Mouse (Mus musculus) myocyte (in vitro differentiated cells): ENCODE results near the gene Rab19.

Experiments
- E2F4 ChIP-seq: IDR thresholded peaks from one replicate; pipeline ENCODE4 v1.6.1; 2011; ENCODE audit warnings: mild to moderate bottlenecking, control low read depth, moderate library complexity; ENCODE audit not compliant: insufficient read depth
- MAX ChIP-seq: IDR thresholded peaks from one replicate; pipeline ENCODE4 v1.6.1; 2011; ENCODE audit warnings: low read depth, mild to moderate bottlenecking, control low read depth
- MYOD1 ChIP-seq, 3 experiments: IDR thresholded peaks; one replicate each; pipeline ENCODE4 v1.6.1; 2011; ENCODE audit warnings: control low read depth in 2 of 3, low read depth in 2 of 3, mild to moderate bottlenecking in 2 of 3, moderate library complexity in 1 of 3; ENCODE audit not compliant: insufficient read length in 2 of 3, control insufficient read depth in 1 of 3
- MYOG ChIP-seq, 3 experiments: IDR thresholded peaks; one replicate each; pipeline ENCODE4 v1.6.1; 2011; ENCODE audit warnings: control low read depth in 2 of 3, low read depth in 2 of 3, mild to moderate bottlenecking in 2 of 3; ENCODE audit not compliant: insufficient read length in 2 of 3, control insufficient read depth in 1 of 3, insufficient read depth in 1 of 3
- POLR2A ChIP-seq: IDR thresholded peaks from one replicate; pipeline ENCODE4 v1.6.1; 2011; ENCODE audit warnings: low read depth, mild to moderate bottlenecking, control low read depth, moderate library complexity; ENCODE audit not compliant: insufficient read length
- POLR2AphosphoS2 ChIP-seq: IDR thresholded peaks from one replicate; pipeline ENCODE4 v1.6.1; 2011; ENCODE audit warnings: low read depth, control low read depth; ENCODE audit not compliant: insufficient read length
- SRF ChIP-seq: IDR thresholded peaks from one replicate; pipeline ENCODE4 v1.6.1; 2011; ENCODE audit warnings: low read depth; ENCODE audit not compliant: control insufficient read depth, insufficient read length
- TCF12 ChIP-seq: IDR thresholded peaks from one replicate; pipeline ENCODE4 v1.6.1; 2011; ENCODE audit warnings: mild to moderate bottlenecking, control low read depth; ENCODE audit not compliant: poor library complexity, insufficient read depth, severe bottlenecking
- TCF3 ChIP-seq: IDR thresholded peaks from one replicate; pipeline ENCODE4 v1.6.1; 2011; ENCODE audit warnings: low read depth, control low read depth; ENCODE audit not compliant: insufficient read length
- USF1 ChIP-seq: IDR thresholded peaks from one replicate; pipeline ENCODE4 v1.6.1; 2011; ENCODE audit warnings: low read depth, mild to moderate bottlenecking, control low read depth, moderate library complexity

DNA sequence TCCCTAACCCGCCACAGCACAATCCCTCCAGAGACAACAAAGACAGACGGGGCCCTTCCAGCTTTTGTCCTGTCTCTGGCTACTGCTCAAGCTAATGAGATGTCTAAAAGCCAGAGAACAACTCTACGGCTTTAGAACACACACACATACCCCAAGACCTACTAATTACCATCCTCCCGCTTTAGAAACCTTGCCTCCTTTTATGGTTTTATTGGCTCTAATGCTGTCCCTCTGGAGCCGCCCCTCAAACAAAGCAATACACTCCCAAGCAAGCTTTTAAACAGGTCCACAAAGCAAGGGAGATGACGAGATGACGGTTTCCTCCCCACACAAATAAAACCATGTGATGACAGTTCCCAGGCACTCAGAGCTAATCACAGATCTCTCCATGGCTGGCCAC lies 35.5 kb upstream of the Rab19 start:
- TF ChIP-seq MAX (no peak), POLR2A (no peak), TCF12 (no peak), POLR2AphosphoS2 (no peak), MYOG (IDR thresholded peaks at IDR 0.05; ENCODE audit: control insufficient read depth in 1 of 3, insufficient read depth in 1 of 3, insufficient read length in 2 of 3, low read depth in 2 of 3) (no peak), E2F4 (no peak), SRF (no peak), USF1 (no peak), MYOD1 (IDR thresholded peaks at IDR 0.05; ENCODE audit: control insufficient read depth in 1 of 3, insufficient read length in 2 of 3, low read depth in 2 of 3) (no peak), TCF3 (no peak)
